Mouse (Mus musculus) lung, postnatal 0 days (tissue): Measurements from ENCODE around the gene Npy2r. TPM values are rescaled to one million over a fixed set of nuclear protein-coding genes. Genes with fewer than 3 reads are reported as not detected.

ENCODE experiments used
- ATAC-seq: fragments of 200-750 bp; cut with Nextera tagmentation; 2 replicates; pipeline ENCODE4 v1.8.0; 2017; ENCODE audit warnings: moderate library complexity
- DNase-seq: peaks from one replicate; pipeline ENCODE4 v3.0.0-alpha.2; 2016; ENCODE audit warnings: low spot score
- H3K27ac ChIP-seq: fragments of 300-500 bp; sonication (generic); 2 replicates; pipeline ENCODE4 v1.5.1; 2014; ENCODE audit warnings: antibody characterized with exemption, mild to moderate bottlenecking, low read length, mixed read lengths
- H3K27me3 ChIP-seq: fragments of 300-500 bp; sonication (generic); replicated peaks from 2 replicates; pipeline ENCODE4 v1.6.1; 2014; ENCODE audit warnings: low read length, mixed read lengths; ENCODE audit not compliant: insufficient read depth
- H3K36me3 ChIP-seq: fragments of 300-500 bp; sonication (generic); 2 replicates; pipeline ENCODE4 v1.6.1; 2014; ENCODE audit warnings: low read length, mixed read lengths; ENCODE audit not compliant: insufficient read depth
- H3K4me1 ChIP-seq: fragments of 300-500 bp; sonication (generic); 2 replicates; pipeline ENCODE4 v1.6.1; 2014; ENCODE audit warnings: antibody characterized with exemption, low read depth, low read length, mixed read lengths; ENCODE audit not compliant: insufficient read depth
- H3K4me2 ChIP-seq: fragments of 300-500 bp; sonication (generic); replicated peaks from 2 replicates; pipeline ENCODE4 v1.6.1; 2014; ENCODE audit warnings: low read depth, mild to moderate bottlenecking, low read length, moderate library complexity, mixed read lengths
- H3K4me3 ChIP-seq: fragments of 300-500 bp; sonication (generic); 2 replicates; pipeline ENCODE4 v1.5.1; 2014; ENCODE audit warnings: low read depth, low read length
- H3K9ac ChIP-seq: fragments of 300-500 bp; sonication (generic); replicated peaks from 2 replicates; pipeline ENCODE4 v1.6.1; 2014; ENCODE audit warnings: low read depth, mild to moderate bottlenecking
- H3K9me3 ChIP-seq: fragments of 300-500 bp; sonication (generic); 2 replicates; pipeline ENCODE4 v1.6.1; 2016; ENCODE audit warnings: low read length, mixed read lengths
- CTCF ChIP-seq: IDR thresholded peaks from 2 replicates; pipeline ENCODE4 v1.5.1; 2016; ENCODE audit warnings: antibody characterized with exemption, mild to moderate bottlenecking
- EP300 ChIP-seq: IDR thresholded peaks from 2 replicates; pipeline ENCODE4 v1.6.1; 2016; ENCODE audit warnings: antibody characterized with exemption, mild to moderate bottlenecking, control low read depth
- WGBS: fragments of 180-500 bp; shearing (Covaris S2); extraction: QIAGEN DNeasy Blood & Tissue Kit; methylation state at CpG from one replicate; pipeline ENCODE4 v1.1.7; 2014; 5-methylcytosine and 5-hydroxymethylcytosine counted together
- polyA plus RNA-seq: library from polyadenylated mRNA; unstranded; fragments of >200 nt; fragmentation: Nextera tagmentation; extraction: Ambion mirVana; gene quantifications from 2 replicates; pipeline ENCODE4 v1.2.1, GENCODE M21; 2015

Gene Npy2r
- polyA plus RNA-seq, result 0.64 and 1.2 TPM in 2 replicates

GRCm38 (mm10) chr3:82547908-82548721 lies at the start of gene Npy2r:
Gene Npy2r, minus strand, starts transcription at chr3:82548084.
- DNase-seq (peak; percentile 13), ATAC-seq (peak; percentile 37; the same call in 1 of the 2 replicates)
- peak within 1 kb of the TSS; percentile 3; the same call in 1 of the 2 replicates for H3K9ac ChIP-seq
- no peaks in the 10 kb centered on the region for H3K9me3 ChIP-seq
- no peak within 1 kb of the TSS; the same call in 1 of the 2 replicates for H3K27ac ChIP-seq
- H3K4me1 ChIP-seq, result no peaks in the 10 kb centered on the region
- TF ChIP-seq CTCF, result no peak
- TF ChIP-seq EP300, result no peak
- no peaks in the 10 kb centered on the region for H3K36me3 ChIP-seq
- H3K27me3 ChIP-seq, result no peaks in the 10 kb centered on the region
- peak within 1 kb of the TSS; percentile 68 for H3K4me2 ChIP-seq
- under 1% methylated on average over 32 of the region's 32 CpGs for WGBS
- peak within 1 kb of the TSS; percentile 36 for H3K4me3 ChIP-seq

GRCm38 (mm10) chr3:82557786-82558185 lies 9.9 kb upstream of the Npy2r start:
- no peak for ATAC-seq
- 61% methylated on average over 3 of the region's 3 CpGs for WGBS

GRCm38 (mm10) chr3:82556311-82556828 lies 8.5 kb upstream of the Npy2r start:
- WGBS, result 89% methylated on average over 2 of the region's 2 CpGs
- TF ChIP-seq EP300 (no peak), CTCF (no peak)
- H3K9ac ChIP-seq, result no peak overlapping the region
- H3K4me1 ChIP-seq, result no peaks in the 10 kb centered on the region
- no peak overlapping the region for H3K4me3 ChIP-seq
- H3K4me2 ChIP-seq, result no peak overlapping the region
- DNase-seq (no peak), ATAC-seq (no peak)
- H3K36me3 ChIP-seq, result no peaks in the 10 kb centered on the region
- no peak overlapping the region for H3K27ac ChIP-seq
- H3K27me3 ChIP-seq, result no peaks in the 10 kb centered on the region
- no peaks in the 10 kb centered on the region for H3K9me3 ChIP-seq

More at GRCm38 (mm10) chr3:82557786-82558185, 9.9 kb upstream of the Npy2r start:
- DNase-seq, result no peak
- no peaks in the 10 kb centered on the region for H3K36me3 ChIP-seq
- H3K4me1 ChIP-seq, result no peaks in the 10 kb centered on the region
- H3K9ac ChIP-seq, result no peak overlapping the region
- H3K4me3 ChIP-seq, result no peak overlapping the region
- TF ChIP-seq CTCF, result no peak
- TF ChIP-seq EP300, result no peak
- no peaks in the 10 kb centered on the region for H3K27me3 ChIP-seq
- no peaks in the 10 kb centered on the region for H3K9me3 ChIP-seq
- no peak overlapping the region for H3K4me2 ChIP-seq
- H3K27ac ChIP-seq, result no peak overlapping the region

- WGBS, result 79% methylated on average over 5 of the region's 5 CpGs
- DNase-seq (peak; percentile 10), ATAC-seq (no peak)
- Histone ChIP-seq H3K36me3 (no peaks in the 10 kb centered on the region), H3K4me1 (no peaks in the 10 kb centered on the region), H3K27ac (no peak overlapping the region), H3K4me2 (no peak overlapping the region), H3K4me3 (no peak overlapping the region), H3K27me3 (no peaks in the 10 kb centered on the region), H3K9ac (no peak overlapping the region), H3K9me3 (no peaks in the 10 kb centered on the region)
- TF ChIP-seq CTCF, result no peak
- TF ChIP-seq EP300, result no peak
Measured at GRCm38 (mm10) chr3:82549932-82550331, 2.0 kb upstream of the Npy2r start.

DNA sequence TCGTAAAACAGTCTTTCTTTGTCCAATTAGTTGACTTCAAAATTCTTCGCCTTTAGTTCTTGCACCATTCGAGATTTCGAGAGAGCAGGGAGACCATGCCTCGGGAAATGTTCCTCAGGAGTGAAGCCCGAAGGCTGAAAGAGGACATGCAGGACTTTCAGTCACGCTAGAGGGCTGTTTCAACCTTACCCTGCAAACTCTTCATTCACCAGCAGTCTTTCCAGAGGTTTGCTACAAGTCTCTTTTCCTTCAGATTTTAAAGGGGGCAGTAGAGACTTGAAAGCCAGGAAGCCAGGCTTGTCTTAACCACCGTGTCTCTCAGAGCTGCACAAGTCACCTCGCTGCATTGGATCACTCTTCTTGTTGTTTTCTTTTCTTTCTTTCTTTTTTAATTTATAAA lies 869 bp upstream of the Npy2r start:
- H3K27ac ChIP-seq, result no peak overlapping the region; the same call in 1 of the 2 replicates
- 0 out of 2 replicates have a peak overlapping the region, but pooled peaks have one; percentile 3 for H3K9ac ChIP-seq
- TF ChIP-seq EP300 (no peak), CTCF (peak; percentile 41)
- DNase-seq, result peak; percentile 60
- no peaks in the 10 kb centered on the region for H3K27me3 ChIP-seq
- WGBS, result 2% methylated on average over 9 of the region's 9 CpGs
- no peaks in the 10 kb centered on the region for H3K4me1 ChIP-seq
- no peaks in the 10 kb centered on the region for H3K36me3 ChIP-seq
- H3K4me3 ChIP-seq, result peak overlapping the region; percentile 36
- peak overlapping the region; percentile 68 for H3K4me2 ChIP-seq
- no peaks in the 10 kb centered on the region for H3K9me3 ChIP-seq
- no peak for ATAC-seq

DNA sequence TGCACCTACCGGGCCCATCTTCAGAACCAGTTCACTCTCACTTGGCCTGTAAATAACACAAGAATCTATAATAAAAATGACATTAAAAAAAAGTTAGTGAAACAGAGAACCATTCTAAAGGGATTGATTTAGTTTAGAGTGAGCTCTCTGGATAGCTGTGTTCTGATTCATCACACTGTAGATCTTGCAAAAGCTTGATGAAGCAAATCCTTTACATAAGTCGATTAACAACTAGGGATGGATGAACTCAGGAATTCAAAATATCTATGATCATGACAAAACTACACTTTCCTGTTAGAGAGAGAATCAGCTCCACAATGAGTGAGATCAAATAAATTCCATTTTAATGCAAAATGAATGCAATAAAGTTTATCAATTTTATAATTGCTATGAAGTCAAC lies 6.4 kb downstream of the Npy2r start:
- H3K4me3 ChIP-seq, result no peak overlapping the region
- H3K36me3 ChIP-seq, result no peaks in the 10 kb centered on the region
- DNase-seq, result no peak
- TF ChIP-seq EP300, result no peak
- no peak for TF ChIP-seq CTCF
- no peak overlapping the region for H3K9ac ChIP-seq
- H3K27me3 ChIP-seq, result no peaks in the 10 kb centered on the region
- no peak overlapping the region for H3K4me2 ChIP-seq
- no peak overlapping the region for H3K27ac ChIP-seq
- WGBS, result 75% methylated on average over 2 of the region's 2 CpGs
- no peak for ATAC-seq
- H3K4me1 ChIP-seq, result no peaks in the 10 kb centered on the region
- H3K9me3 ChIP-seq, result no peaks in the 10 kb centered on the region
